Mouse (Mus musculus) T-helper 2 cell (primary cell): ENCODE results near the gene Slc29a3.
"Not testable (repeated sequence)": the region's sequence is repeated elsewhere in the genome, so short reads cannot be mapped to it uniquely, and the experiment has no call there.

Experiments used
- in situ Hi-C: fragments of 300-600 bp; cut with MboI, MseI; formaldehyde crosslinking; loops from one replicate; pipeline ENCODE4 v1.15.1; 2025; ENCODE audit warnings: high pct_unique_total_duplicates

Gene Slc29a3

GRCm38 (mm10) chr10:60731742-60732141 lies 20.9 kb downstream of the Slc29a3 start:
- in situ Hi-C loops, result no loop called here

- in situ Hi-C loops, result no loop called here
Measured at GRCm38 (mm10) chr10:60727301-60727700, 25.3 kb downstream of the Slc29a3 start.

GRCm38 (mm10) chr10:60726896-60727295 lies 25.7 kb downstream of the Slc29a3 start:
- in situ Hi-C loops, result no loop called here

GRCm38 (mm10) chr10:60724496-60724895 lies 28.1 kb downstream of the Slc29a3 start:
- in situ Hi-C loops, result no loop called here

- in situ Hi-C loops, result no loop called here
Measured at GRCm38 (mm10) chr10:60723345-60723744, 29.2 kb downstream of the Slc29a3 start.

GRCm38 (mm10) chr10:60721640-60722039 lies 31.0 kb downstream of the Slc29a3 start:
- in situ Hi-C loops, result no loop called here

- in situ Hi-C loops, result no loop called here
Measured at GRCm38 (mm10) chr10:60720461-60720860, 32.1 kb downstream of the Slc29a3 start.

GRCm38 (mm10) chr10:60718491-60718890 lies 34.1 kb downstream of the Slc29a3 start:
- in situ Hi-C loops, result no loop called here

- in situ Hi-C loops, result no loop called here
Measured at GRCm38 (mm10) chr10:60716449-60716848, 36.1 kb downstream of the Slc29a3 start.

GRCm38 (mm10) chr10:60712299-60712698 lies 40.3 kb downstream of the Slc29a3 start:
- in situ Hi-C loops, result not testable (repeated sequence)

- in situ Hi-C loops, result loop anchor here (5.0 kb wide), 1 partner anchor 407 kb away; no protein-coding TSS in a partner anchor
Measured at GRCm38 (mm10) chr10:60708837-60709236, 43.8 kb downstream of the Slc29a3 start.

- in situ Hi-C loops, result loop anchor here (5.0 kb wide), 1 partner anchor 404 kb away; no protein-coding TSS in a partner anchor
Measured at GRCm38 (mm10) chr10:60706268-60706667, 46.3 kb downstream of the Slc29a3 start.

- in situ Hi-C loops, result loop anchor here (5.0 kb wide), 1 partner anchor 403 kb away; no protein-coding TSS in a partner anchor
Measured at GRCm38 (mm10) chr10:60705134-60705533, 47.5 kb downstream of the Slc29a3 start.

GRCm38 (mm10) chr10:60697775-60698174 lies 54.8 kb downstream of the Slc29a3 start:
- in situ Hi-C loops, result no loop called here

GRCm38 (mm10) chr10:60696975-60697374 lies 55.6 kb downstream of the Slc29a3 start:
- in situ Hi-C loops, result no loop called here

GRCm38 (mm10) chr10:60696390-60696789 lies 56.2 kb downstream of the Slc29a3 start, which contains the start of gene Cdh23:
Gene Cdh23, minus strand, starts transcription at chr10:60696490.
- in situ Hi-C loops, result no loop called here

GRCm38 (mm10) chr10:60691671-60692390 lies 60.8 kb downstream of the Slc29a3 start:
- in situ Hi-C loops, result no loop called here

- in situ Hi-C loops, result no loop called here
Measured at GRCm38 (mm10) chr10:60690960-60691359, 61.6 kb downstream of the Slc29a3 start.

GRCm38 (mm10) chr10:60689396-60689795 lies 63.2 kb downstream of the Slc29a3 start:
- in situ Hi-C loops, result no loop called here

- in situ Hi-C loops, result no loop called here
Measured at GRCm38 (mm10) chr10:60687011-60687776, 65.4 kb downstream of the Slc29a3 start.

GRCm38 (mm10) chr10:60686641-60686975 lies 66.0 kb downstream of the Slc29a3 start:
- in situ Hi-C loops, result no loop called here

- in situ Hi-C loops, result no loop called here
Measured at GRCm38 (mm10) chr10:60685764-60686640, 66.6 kb downstream of the Slc29a3 start.
